Mouse (Mus musculus): ENCODE results near the gene Akr1a1.

DNA sequence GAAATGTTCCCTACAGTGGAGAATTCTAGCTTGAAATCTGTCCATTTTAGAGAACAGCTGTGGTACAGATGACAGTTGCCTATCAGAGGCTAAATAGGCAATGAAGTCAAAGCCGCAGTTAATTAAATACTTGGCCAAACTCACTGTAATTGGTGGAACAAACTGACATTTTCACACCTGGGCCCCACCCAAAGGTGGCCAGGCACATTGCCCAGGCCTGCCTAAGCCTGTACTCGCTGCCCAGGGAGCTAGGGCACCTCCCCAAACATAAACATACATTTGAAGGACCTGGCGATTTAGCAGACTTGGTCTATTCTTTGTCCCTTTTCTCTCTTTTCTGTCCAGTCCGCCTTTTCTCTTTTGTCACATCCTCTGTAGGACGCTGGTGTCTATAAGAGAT, 55.1 kb downstream of the Akr1a1 start, which contains the start of gene Ccdc17:
- TF ChIP-seq CTCF (IDR thresholded peaks at IDR 0.05; ENCODE audit: low read depth): no peak
- TF ChIP-seq EP300 (IDR thresholded peaks at IDR 0.05; ENCODE audit: low read depth): no peak
